Mouse (Mus musculus) stomach, embryonic 16.5 days (tissue): ENCODE data around the gene Tekt2. TPM values are rescaled to one million over a fixed set of nuclear protein-coding genes. Genes with fewer than 3 reads are reported as not detected.

Source experiments
- ATAC-seq: fragments of 200-750 bp; cut with Nextera tagmentation; 2 replicates; pipeline ENCODE4 v1.8.0; 2017; ENCODE audit warnings: moderate number of reproducible peaks, moderate TSS enrichment; ENCODE audit not compliant: insufficient read depth, low FRiP score
- H3K27ac ChIP-seq: fragments of 300-500 bp; sonication (generic); 2 replicates; pipeline ENCODE4 v1.5.1; 2014; ENCODE audit warnings: low read length
- H3K27me3 ChIP-seq: fragments of 300-500 bp; sonication (generic); 2 replicates; pipeline ENCODE4 v1.6.1; 2014; ENCODE audit warnings: low read length, control low read depth, mixed read lengths; ENCODE audit not compliant: control insufficient read depth, insufficient read depth
- H3K36me3 ChIP-seq: fragments of 300-500 bp; sonication (generic); 2 replicates; pipeline ENCODE4 v1.6.1; 2014; ENCODE audit warnings: low read length; ENCODE audit not compliant: control insufficient read depth, insufficient read depth
- H3K4me1 ChIP-seq: fragments of 300-500 bp; sonication (generic); 2 replicates; pipeline ENCODE4 v1.6.1; 2014; ENCODE audit warnings: low read length, control low read depth, mixed read lengths; ENCODE audit not compliant: control insufficient read depth, insufficient read depth
- H3K4me2 ChIP-seq: fragments of 300-500 bp; sonication (generic); 2 replicates; pipeline ENCODE4 v1.6.1; 2014; ENCODE audit warnings: low read depth, low read length, mixed read lengths
- H3K4me3 ChIP-seq: fragments of 300-500 bp; sonication (generic); replicated peaks from 2 replicates; pipeline ENCODE4 v1.5.1; 2014; ENCODE audit warnings: mild to moderate bottlenecking, low read length
- H3K9ac ChIP-seq: fragments of 300-500 bp; sonication (generic); 2 replicates; pipeline ENCODE4 v1.6.1; 2014; ENCODE audit warnings: low read length
- H3K9me3 ChIP-seq: fragments of 300-500 bp; sonication (generic); replicated peaks from 2 replicates; pipeline ENCODE4 v1.6.1; 2016; ENCODE audit warnings: low read length, control low read depth; ENCODE audit not compliant: control insufficient read depth
- WGBS: fragments of 180-500 bp; shearing (Covaris S2); extraction: QIAGEN DNeasy Blood & Tissue Kit; methylation state at CpG from one replicate; pipeline ENCODE4 v1.1.7; 2014; 5-methylcytosine and 5-hydroxymethylcytosine counted together
- polyA plus RNA-seq: library from polyadenylated mRNA; unstranded; fragments of >200 nt; fragmentation: Nextera tagmentation; extraction: Ambion mirVana; gene quantifications from 2 replicates; pipeline ENCODE4 v1.2.1, GENCODE M21; 2015

Tekt2 gene
- polyA plus RNA-seq, 1 experiment from 2014 or later, result 7.9 TPM

GRCm38 (mm10) chr4:126301584-126302309, 23.7 kb downstream of the Tekt2 start:
- WGBS, result 22% methylated on average over 27 of the region's 27 CpGs
- Histone ChIP-seq H3K4me2 (peak overlapping the region; percentile 70), H3K9me3 (0 out of 2 replicates have a peak, but pooled peaks cover 5% of the 10 kb centered on the region), H3K4me3 (peak overlapping the region; percentile 45), H3K9ac (peak overlapping the region; percentile 54; the same call in 1 of the 2 replicates), H3K27me3 (peaks cover 21% of the 10 kb centered on the region), H3K4me1 (peaks cover 18% of the 10 kb centered on the region), H3K27ac (no peak overlapping the region), H3K36me3 (no peaks in the 10 kb centered on the region)
- ATAC-seq, result no peak

- peak; percentile 57; the same call in 1 of the 2 replicates for ATAC-seq
- Histone ChIP-seq H3K36me3 (no peaks in the 10 kb centered on the region), H3K4me2 (peak overlapping the region; percentile 70), H3K4me3 (peak overlapping the region; percentile 45), H3K27ac (no peak overlapping the region), H3K4me1 (peaks cover 23% of the 10 kb centered on the region), H3K9me3 (0 out of 2 replicates have a peak, but pooled peaks cover 3% of the 10 kb centered on the region), H3K27me3 (peaks cover 21% of the 10 kb centered on the region), H3K9ac (peak overlapping the region; percentile 54)
- 4% methylated on average over 50 of the region's 50 CpGs for WGBS
Measured at GRCm38 (mm10) chr4:126300916-126301583, 24.4 kb downstream of the Tekt2 start.

GRCm38 (mm10) chr4:126296617-126297101, 28.8 kb downstream of the Tekt2 start:
- ATAC-seq, result peak; percentile 54; the same call in 1 of the 2 replicates
- Histone ChIP-seq H3K27me3 (peaks cover 17% of the 10 kb centered on the region), H3K4me1 (peaks cover 23% of the 10 kb centered on the region), H3K36me3 (no peaks in the 10 kb centered on the region), H3K4me2 (peak overlapping the region; percentile 55), H3K27ac (no peak overlapping the region), H3K9me3 (no peaks in the 10 kb centered on the region), H3K9ac (peak overlapping the region; percentile 67), H3K4me3 (peak overlapping the region; percentile 28)
- WGBS, result 2% methylated on average over 34 of the region's 34 CpGs

GRCm38 (mm10) chr4:126295937-126296336, 29.6 kb downstream of the Tekt2 start:
- 46% methylated on average over 4 of the region's 4 CpGs for WGBS
- H3K9me3 ChIP-seq, result no peaks in the 10 kb centered on the region
- peaks cover 11% of the 10 kb centered on the region for H3K27me3 ChIP-seq
- H3K9ac ChIP-seq, result peak overlapping the region; percentile 67; the same call in 1 of the 2 replicates
- no peak overlapping the region for H3K4me3 ChIP-seq
- peaks cover 17% of the 10 kb centered on the region for H3K4me1 ChIP-seq
- no peak overlapping the region for H3K27ac ChIP-seq
- H3K4me2 ChIP-seq, result no peak overlapping the region
- H3K36me3 ChIP-seq, result no peaks in the 10 kb centered on the region
- no peak for ATAC-seq

- H3K9ac ChIP-seq, result no peak overlapping the region
- no peaks in the 10 kb centered on the region for H3K9me3 ChIP-seq
- no peak overlapping the region for H3K27ac ChIP-seq
- H3K36me3 ChIP-seq, result no peaks in the 10 kb centered on the region
- H3K27me3 ChIP-seq, result 0 out of 2 replicates have a peak, but pooled peaks cover 3% of the 10 kb centered on the region
- H3K4me3 ChIP-seq, result no peak overlapping the region
- H3K4me2 ChIP-seq, result no peak overlapping the region
- peaks cover 12% of the 10 kb centered on the region for H3K4me1 ChIP-seq
- WGBS, result 64% methylated on average over 6 of the region's 6 CpGs
- ATAC-seq, result no peak
Measured at GRCm38 (mm10) chr4:126295152-126295551, 30.3 kb downstream of the Tekt2 start.

GRCm38 (mm10) chr4:126291196-126291595, 34.3 kb downstream of the Tekt2 start:
- no peak overlapping the region for H3K4me3 ChIP-seq
- no peak overlapping the region for H3K27ac ChIP-seq
- no peak for ATAC-seq
- H3K4me2 ChIP-seq, result no peak overlapping the region
- H3K9ac ChIP-seq, result no peak overlapping the region; the same call in 1 of the 2 replicates
- no peaks in the 10 kb centered on the region for H3K36me3 ChIP-seq
- peaks cover 3% of the 10 kb centered on the region; the same call in 1 of the 2 replicates for H3K27me3 ChIP-seq
- peaks cover 13% of the 10 kb centered on the region for H3K4me1 ChIP-seq
- H3K9me3 ChIP-seq, result no peaks in the 10 kb centered on the region
- 13% methylated on average over 13 of the region's 13 CpGs for WGBS

GRCm38 (mm10) chr4:126290314-126290713, 35.2 kb downstream of the Tekt2 start:
- Histone ChIP-seq H3K4me2 (no peak overlapping the region), H3K4me1 (peaks cover 13% of the 10 kb centered on the region), H3K27me3 (peaks cover 9% of the 10 kb centered on the region; the same call in 1 of the 2 replicates), H3K27ac (no peak overlapping the region), H3K9me3 (no peaks in the 10 kb centered on the region), H3K36me3 (no peaks in the 10 kb centered on the region), H3K9ac (no peak overlapping the region), H3K4me3 (no peak overlapping the region)
- WGBS, result 84% methylated on average over 8 of the region's 8 CpGs
- no peak for ATAC-seq

- Histone ChIP-seq H3K9ac (peak overlapping the region; percentile 28; the same call in 1 of the 2 replicates), H3K27me3 (peaks cover 9% of the 10 kb centered on the region; the same call in 1 of the 2 replicates), H3K27ac (peak overlapping the region; percentile 40), H3K4me1 (peaks cover 13% of the 10 kb centered on the region), H3K9me3 (no peaks in the 10 kb centered on the region), H3K36me3 (no peaks in the 10 kb centered on the region), H3K4me2 (peak overlapping the region; percentile 67), H3K4me3 (peak overlapping the region; percentile 18)
- 27% methylated on average over 17 of the region's 17 CpGs for whole genome bisulfite sequencing
- ATAC-seq, result peak; percentile 5; the same call in 1 of the 2 replicates
Measured at GRCm38 (mm10) chr4:126288085-126288666, 37.3 kb downstream of the Tekt2 start.
